Mouse (Mus musculus) erythroblast, embryonic 14.5 days (primary cell): Measurements from ENCODE around the gene Cdk14.

ENCODE experiments used
- GATA1 ChIP-seq: IDR thresholded peaks from 2 replicates; pipeline ENCODE4 v1.6.1; 2012; ENCODE audit warnings: low read length, inconsistent platforms, mixed read lengths
- TAL1 ChIP-seq: IDR thresholded peaks from 3 replicates; pipeline ENCODE4 v1.6.1; 2012; ENCODE audit warnings: low read length, inconsistent platforms, mixed read lengths

DNA sequence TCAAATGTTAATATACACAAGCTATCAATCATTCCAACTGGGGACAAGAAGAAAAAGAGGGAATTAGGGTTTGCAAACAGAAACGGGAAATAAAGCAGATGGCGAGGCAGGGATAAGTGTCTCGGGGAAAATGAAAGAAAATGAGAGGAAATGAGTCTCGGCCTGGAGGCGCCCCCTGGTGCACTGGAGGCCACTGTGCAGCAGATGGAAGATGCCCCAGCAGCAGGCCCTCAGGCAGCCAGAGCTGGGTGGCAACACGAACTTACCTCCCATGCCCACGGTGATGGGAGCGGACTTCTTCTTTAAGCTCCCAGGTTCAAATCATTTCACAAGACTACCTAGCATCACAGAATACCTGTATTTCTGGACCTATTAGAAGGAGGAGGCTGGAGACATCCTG is 97.4 kb downstream of the Cdk14 start:
- TF ChIP-seq GATA1, result no peak
- no peak for TF ChIP-seq TAL1
